Mouse (Mus musculus) testis, postnatal 14 days (tissue): ENCODE results near the gene Negr1.

Experiments
- DNase-seq: peaks from one replicate; pipeline ENCODE4 v3.0.0; 2021; ENCODE audit warnings: low spot score

Negr1 gene

DNA sequence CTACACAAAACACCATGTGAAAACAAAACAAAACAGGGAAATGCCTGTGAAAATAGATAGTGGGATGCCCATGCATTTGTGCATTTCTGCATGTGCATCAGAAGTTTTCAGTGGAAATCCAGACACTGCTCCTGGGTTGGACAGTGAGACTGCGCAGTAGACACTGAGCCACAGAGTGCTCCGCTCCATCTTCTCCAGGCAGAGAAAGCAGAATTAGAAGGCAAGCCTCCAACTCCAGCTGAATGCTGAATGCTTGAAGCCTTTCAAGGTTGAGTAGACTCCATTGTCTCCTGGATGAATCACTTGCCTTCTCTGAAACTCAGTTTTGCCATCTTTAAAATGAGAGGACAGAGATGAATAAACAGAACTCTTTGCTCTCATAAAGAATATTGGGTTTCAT, 546.6 kb downstream of the Negr1 start:
- no peak for DNase-seq

DNA sequence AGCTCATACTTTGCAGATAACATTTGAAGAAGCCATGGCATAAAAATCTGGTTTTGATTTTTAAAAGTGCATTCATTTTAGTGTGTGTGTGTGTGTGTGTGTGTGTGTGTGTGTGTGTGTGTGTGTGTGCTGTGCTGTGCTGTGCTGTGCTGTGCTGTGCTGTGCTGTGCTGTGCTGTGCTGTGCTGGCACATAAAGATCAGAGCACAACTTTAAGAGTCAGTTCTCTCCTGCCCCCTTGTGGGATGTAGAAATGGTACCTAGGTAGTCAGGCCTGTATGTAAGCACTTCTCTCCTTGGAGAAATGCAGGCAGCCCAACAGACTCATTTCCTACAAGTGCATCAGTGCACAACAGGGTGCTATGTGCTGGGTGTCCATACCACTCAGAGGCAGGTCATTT, 547.7 kb downstream of the Negr1 start:
- peak; percentile 10 for DNase-seq

DNA sequence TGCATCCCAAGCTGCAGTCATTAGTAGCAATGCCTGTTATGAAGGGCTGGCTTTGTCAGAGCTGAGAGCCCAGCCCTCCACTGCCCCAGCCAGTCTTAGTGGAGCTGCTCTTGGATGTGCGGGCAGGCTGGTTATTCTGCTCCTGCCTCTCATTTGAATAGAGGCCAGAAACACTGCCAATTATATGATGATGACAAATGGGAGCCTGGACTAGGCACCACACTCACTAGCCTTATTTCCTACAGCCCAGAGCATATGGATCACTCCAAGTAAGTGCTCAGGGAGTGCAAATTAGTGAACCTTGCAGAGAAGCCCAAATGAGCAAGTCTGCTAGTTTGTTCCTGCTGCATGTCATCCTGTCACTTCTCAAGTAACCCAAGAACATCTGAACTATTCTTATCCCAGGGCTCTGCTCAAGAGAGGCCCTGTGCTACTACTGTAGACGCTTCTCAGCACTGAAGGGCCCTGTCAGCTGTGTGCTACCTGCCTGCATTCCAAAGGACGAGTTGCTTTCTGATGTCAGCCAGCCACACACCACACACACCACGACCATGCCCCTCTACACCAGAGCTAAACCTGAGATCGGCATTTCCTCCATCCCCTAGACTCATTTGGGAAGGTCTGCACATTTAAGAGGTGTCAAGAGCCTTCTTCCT, 553.6 kb downstream of the Negr1 start:
- DNase-seq, result no peak

GRCm38 (mm10) chr3:157116024-157116423, 554.4 kb downstream of the Negr1 start:
- DNase-seq, result no peak

DNA sequence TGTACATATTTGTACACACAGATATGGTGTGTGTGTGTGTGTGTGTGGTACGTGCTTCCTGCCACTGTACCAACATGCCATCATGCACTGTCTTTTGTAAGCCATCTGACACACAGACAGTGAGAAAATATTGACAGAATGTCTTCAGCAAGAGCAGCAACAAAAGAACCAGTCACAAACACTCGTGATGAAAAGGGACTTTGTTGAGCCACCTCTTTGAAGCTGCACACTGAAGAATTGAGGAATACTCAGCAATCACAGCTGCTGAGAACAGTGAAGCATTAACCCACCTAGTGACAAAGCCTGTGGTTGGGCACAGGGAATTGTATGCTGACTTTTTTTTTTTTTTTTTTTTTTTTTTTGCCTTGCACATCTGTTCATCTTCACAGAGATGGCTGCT, 558.3 kb downstream of the Negr1 start:
- no peak for DNase-seq

- DNase-seq, result no peak
Observed at GRCm38 (mm10) chr3:157146124-157146855, 584.7 kb downstream of the Negr1 start.

- no peak for DNase-seq
Observed at GRCm38 (mm10) chr3:157154902-157155301, 593.3 kb downstream of the Negr1 start.

- no peak for DNase-seq
Observed at GRCm38 (mm10) chr3:157155513-157155912, 593.9 kb downstream of the Negr1 start.

- no peak for DNase-seq
Observed at GRCm38 (mm10) chr3:157164840-157165595, 603.4 kb downstream of the Negr1 start.

GRCm38 (mm10) chr3:157181975-157182374, 620.4 kb downstream of the Negr1 start:
- DNase-seq, result no peak

DNA sequence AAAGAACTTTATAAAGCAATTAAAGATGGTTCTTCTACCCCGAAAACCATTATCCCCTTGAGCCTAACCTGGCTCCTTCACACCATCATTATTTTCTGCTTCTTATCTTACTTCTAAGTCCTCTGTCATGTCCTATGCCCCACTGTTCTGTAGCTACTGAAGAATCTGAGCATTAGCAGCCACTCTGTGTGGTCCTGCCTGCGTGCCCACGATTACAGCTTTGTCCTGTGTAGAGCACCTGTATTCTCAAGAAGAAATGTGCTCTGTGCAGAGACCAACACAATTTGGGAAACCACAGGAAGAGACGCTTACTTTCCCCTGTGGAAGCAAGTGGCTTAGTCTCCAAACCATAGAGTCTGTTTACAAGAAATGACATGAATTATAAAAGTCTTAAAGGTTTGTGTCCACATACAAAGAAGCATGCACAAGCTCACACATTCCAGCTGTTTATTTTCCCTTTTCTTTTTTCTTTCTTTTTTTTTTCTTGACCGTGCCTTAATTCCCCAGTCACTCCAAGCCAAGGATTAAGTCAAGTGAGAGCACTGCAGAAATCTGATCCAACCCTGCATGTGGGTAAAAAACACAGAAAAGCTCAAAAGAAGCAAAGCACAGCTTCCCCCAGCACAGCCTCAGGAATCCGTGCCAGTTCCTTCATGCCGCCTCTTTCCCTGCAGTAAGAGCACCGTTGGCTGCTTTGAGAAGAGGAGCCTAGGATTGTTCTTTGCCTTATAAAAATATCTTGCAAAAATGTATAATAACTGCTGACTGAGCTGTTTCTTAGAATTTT, 627.5 kb downstream of the Negr1 start:
- DNase-seq, result no peak

- DNase-seq, result no peak
Observed at GRCm38 (mm10) chr3:157189834-157190233, 628.2 kb downstream of the Negr1 start.

DNA sequence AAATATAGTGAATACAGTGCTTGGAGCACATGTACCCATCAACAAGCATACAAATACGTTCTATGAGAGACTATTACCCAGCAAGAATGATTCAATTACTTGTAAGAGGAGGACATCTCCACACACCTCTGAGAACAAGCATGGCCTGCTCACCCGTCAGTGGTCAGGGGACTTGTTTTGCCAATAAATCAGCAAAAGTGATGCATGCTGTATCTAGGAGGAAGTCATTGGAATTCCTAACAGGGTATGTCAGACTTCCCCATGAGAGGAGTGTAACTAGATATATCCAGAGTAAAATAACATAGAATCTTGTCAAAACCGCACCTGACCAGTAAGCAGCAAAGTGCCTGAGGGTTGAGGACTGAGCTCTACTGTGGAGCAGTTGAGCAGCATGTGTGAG, 629.0 kb downstream of the Negr1 start:
- no peak for DNase-seq

DNA sequence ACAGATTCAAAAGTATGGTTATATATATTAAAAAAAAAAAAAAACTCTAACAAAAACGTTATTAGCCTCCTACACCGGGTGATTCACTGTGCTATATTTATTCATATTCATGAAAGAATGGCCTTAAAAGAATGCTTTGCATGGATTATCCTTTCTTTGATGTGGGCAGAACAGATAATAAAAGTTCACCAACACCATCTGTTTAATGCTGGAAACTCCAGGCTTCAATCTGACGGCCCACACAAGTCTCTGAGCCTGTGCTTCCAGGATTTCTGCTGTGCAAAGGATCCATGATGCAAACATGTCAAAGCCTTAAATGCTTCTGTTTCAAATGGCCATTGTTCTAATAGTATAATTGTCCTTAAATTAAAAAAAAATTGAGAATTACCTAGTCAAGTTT, 630.4 kb downstream of the Negr1 start:
- DNase-seq, result no peak

DNA sequence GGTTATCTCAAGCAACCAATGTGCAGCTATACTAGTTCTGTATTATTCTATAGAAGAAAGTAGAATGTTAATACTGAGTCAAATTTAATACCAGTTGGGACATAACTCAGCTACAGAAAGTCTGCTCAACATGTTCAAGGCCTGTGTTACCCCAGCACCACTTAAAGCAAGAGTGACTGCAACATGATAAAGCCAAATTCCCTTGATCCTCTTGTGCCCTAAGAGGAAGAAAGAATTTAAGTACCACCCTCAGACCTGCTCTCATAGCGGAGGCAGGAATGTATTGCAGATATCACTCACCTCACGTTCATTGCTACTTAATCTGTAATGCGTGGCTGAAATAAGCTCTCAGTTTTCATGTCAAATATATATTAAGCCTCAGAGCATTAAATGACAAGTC, 631.5 kb downstream of the Negr1 start:
- no peak for DNase-seq

DNA sequence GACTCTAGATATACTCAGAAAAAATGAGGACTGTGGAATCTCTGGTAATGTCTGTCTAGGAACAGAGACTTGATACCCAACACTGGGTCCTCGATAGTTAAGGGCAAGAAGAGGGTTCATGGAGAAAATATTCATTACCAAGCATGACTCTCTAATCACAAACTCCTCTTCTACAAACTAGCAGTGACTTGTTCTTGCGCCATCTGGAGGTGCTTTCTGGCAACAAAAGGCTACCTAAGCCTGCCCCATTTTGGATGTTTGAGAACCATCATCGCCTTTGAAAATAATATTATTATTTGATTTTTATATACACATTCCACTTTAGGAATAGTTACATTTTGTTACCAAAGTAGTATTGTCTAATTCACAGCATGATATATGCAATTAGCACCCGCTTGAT, 637.1 kb downstream of the Negr1 start:
- no peak for DNase-seq

- no peak for DNase-seq
Observed at GRCm38 (mm10) chr3:157201726-157202125, 640.1 kb downstream of the Negr1 start.

DNA sequence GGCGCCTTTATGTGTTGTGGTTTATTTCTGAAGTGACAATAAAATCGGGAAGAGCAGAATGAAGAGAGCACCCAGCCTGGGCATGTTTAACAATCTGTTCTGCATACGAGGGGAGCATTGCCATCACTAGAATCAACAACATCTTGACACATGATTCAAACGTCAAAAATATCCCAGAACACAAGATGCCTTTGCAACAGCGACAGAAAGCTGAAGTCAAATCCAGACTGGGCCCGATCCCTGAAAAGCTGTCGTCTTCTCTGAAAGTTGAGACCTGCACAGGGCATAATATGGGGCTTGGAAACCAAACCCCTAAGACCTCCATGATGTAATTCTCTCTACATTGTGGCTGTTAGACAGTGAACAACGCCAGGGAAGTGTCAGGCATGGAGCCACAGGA, 642.0 kb downstream of the Negr1 start:
- DNase-seq, result no peak

GRCm38 (mm10) chr3:157206752-157207151, 645.2 kb downstream of the Negr1 start:
- no peak for DNase-seq

DNA sequence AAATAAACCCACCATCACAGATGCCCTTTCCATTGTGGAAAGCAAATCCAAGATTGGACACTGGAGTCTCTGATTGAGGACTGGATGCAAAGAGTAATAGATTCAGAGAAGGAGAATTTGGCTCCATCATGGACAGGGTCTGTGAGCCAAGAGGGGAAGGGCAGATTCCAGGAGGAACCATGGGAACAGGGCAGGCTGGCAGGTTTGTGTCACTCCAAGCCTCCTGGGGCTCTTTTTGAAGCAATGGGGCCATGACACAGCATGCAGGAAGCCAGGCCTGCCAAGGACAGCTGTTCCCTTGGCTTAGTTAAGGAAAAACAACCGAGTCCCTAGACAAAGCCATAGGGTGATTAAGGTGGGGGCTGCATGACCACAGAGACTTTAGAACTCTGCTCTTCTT, 647.4 kb downstream of the Negr1 start:
- no peak for DNase-seq

DNA sequence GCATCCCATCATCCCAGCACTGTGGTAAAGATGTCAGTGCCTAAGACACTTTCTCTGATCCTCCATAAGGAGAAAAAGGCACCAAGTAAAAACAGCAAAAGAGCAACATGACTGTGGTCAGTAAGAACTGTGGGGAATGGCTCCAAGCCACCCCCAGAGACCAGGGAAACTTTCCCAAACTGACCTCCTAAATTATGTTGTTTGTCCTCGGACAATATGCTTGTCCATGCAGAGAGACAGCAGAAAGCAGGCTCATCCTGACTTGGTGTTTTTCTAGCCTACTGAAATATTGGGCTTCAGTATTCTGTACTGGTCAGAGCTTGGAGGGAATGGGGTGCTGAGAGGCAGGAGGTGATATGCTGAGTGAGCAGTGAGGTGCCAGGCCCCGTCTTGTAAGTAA, 647.8 kb downstream of the Negr1 start:
- DNase-seq, result no peak

DNA sequence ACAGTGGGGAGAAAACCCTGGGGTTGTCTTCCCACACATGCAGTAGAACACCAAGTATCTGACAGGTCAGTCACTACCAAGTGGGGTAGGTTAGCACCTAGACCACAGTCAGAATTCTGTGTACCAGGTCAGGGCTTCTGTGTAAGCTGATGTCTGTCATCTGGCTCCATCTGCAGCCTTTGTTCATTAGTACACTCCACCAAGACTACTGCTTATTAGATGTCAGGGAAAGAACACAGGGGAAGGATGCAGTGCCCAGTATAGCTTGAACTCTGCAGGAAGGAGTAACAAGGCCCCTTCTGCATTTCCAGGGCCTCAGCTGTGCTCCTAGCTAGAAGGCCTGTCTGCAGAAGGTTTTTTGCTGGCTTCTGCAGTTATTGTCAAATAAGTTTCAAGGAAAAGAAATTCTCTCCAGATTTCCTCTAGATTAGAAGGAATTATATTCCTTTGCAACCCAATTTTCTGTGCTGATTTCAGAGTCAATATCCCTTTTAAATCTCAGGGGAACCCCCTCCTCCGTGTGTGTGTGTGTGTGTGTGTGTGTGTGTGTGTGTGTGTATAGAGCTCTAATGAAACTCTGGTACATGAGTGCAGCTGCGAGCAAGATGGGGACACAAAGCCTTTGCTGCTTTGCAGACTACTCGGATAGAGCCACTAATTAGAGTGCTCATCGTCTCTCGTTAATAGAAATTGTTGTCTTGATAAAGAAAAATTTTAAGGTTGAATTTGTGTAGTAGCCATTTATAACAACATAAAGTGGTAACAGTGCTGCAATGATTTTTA, 654.5 kb downstream of the Negr1 start:
- DNase-seq, result no peak
